Mouse (Mus musculus): ENCODE measurements at regions not wholly inside any gene's neighbourhood (a gene's known extent, or its start where the extent isn't known, plus 50 kb on each side); places are given as distances from the start of the nearest gene placed in this dataset.

GRCm38 (mm10) chr14:25320141-25320540 is 138.8 kb upstream of the Zmiz1 start:
- DNase-seq (ENCODE audit: low spot score in 2 of 2), result no peak

GRCm38 (mm10) chr14:25323542-25324484 is 135.2 kb upstream of the Zmiz1 start:
- no peak for DNase-seq (ENCODE audit: low spot score in 2 of 2)

- no peak for DNase-seq (ENCODE audit: low spot score in 2 of 2)
Measured at GRCm38 (mm10) chr14:25325887-25326286, 133.1 kb upstream of the Zmiz1 start.

- no peak for DNase-seq (ENCODE audit: low spot score in 2 of 2)
Measured at GRCm38 (mm10) chr14:25328230-25328629, 130.8 kb upstream of the Zmiz1 start.

GRCm38 (mm10) chr14:25334186-25334585 is 124.8 kb upstream of the Zmiz1 start:
- no peak for DNase-seq (ENCODE audit: low spot score in 2 of 2)

GRCm38 (mm10) chr14:25336875-25337274 is 122.1 kb upstream of the Zmiz1 start:
- DNase-seq (ENCODE audit: low spot score in 2 of 2), result no peak

- no peak for DNase-seq (ENCODE audit: low spot score in 2 of 2)
Measured at GRCm38 (mm10) chr14:25338404-25339051, 120.5 kb upstream of the Zmiz1 start.

GRCm38 (mm10) chr14:25340845-25341244 is 118.1 kb upstream of the Zmiz1 start:
- no peak for DNase-seq (ENCODE audit: low spot score in 2 of 2)

GRCm38 (mm10) chr14:25341848-25342427 is 117.0 kb upstream of the Zmiz1 start:
- DNase-seq (ENCODE audit: low spot score in 2 of 2), result no peak

- DNase-seq (ENCODE audit: low spot score in 2 of 2), result peak in 1 of 2 experiments; percentile 18
Measured at GRCm38 (mm10) chr14:25342865-25343565, 116.0 kb upstream of the Zmiz1 start.

- DNase-seq (ENCODE audit: low spot score in 2 of 2), result no peak
Measured at GRCm38 (mm10) chr14:25345995-25346394, 113.0 kb upstream of the Zmiz1 start.

GRCm38 (mm10) chr14:25346813-25347610 is 112.0 kb upstream of the Zmiz1 start:
- no peak for DNase-seq (ENCODE audit: low spot score in 2 of 2)

- DNase-seq (ENCODE audit: low spot score in 2 of 2), result no peak
Measured at GRCm38 (mm10) chr14:25350282-25350964, 108.6 kb upstream of the Zmiz1 start.

GRCm38 (mm10) chr14:25353804-25354203 is 105.2 kb upstream of the Zmiz1 start:
- DNase-seq (ENCODE audit: low spot score in 2 of 2), result peak; percentile 59 to 82

GRCm38 (mm10) chr14:25354288-25354850 is 104.6 kb upstream of the Zmiz1 start:
- DNase-seq (ENCODE audit: low spot score in 2 of 2), result peak in 1 of 2 experiments; percentile 29

GRCm38 (mm10) chr14:25357805-25358204 is 101.2 kb upstream of the Zmiz1 start:
- no peak for DNase-seq (ENCODE audit: low spot score in 2 of 2)

GRCm38 (mm10) chr14:25359824-25360294 is 99.1 kb upstream of the Zmiz1 start:
- DNase-seq (ENCODE audit: low spot score in 2 of 2), result peak; percentile 41 to 68

GRCm38 (mm10) chr14:25360726-25361125 is 98.3 kb upstream of the Zmiz1 start:
- DNase-seq (ENCODE audit: low spot score in 2 of 2), result no peak

- no peak for DNase-seq (ENCODE audit: low spot score in 2 of 2)
Measured at GRCm38 (mm10) chr14:25361129-25361528, 97.9 kb upstream of the Zmiz1 start.

All from gastrocnemius, postnatal 4 days (tissue).